Mouse (Mus musculus): ENCODE data around the gene Pafah1b3.
A peak's percentile ranks its signal among the peaks of the same experiment; 100 is the strongest.
"Not testable (repeated sequence)": the region's sequence is repeated elsewhere in the genome, so short reads cannot be mapped to it uniquely, and the experiment has no call there.

The Pafah1b3 gene

GRCm38 (mm10) chr7:25269029-25269428, 28.8 kb downstream of the Pafah1b3 start:
- peak; percentile 57 for DNase-seq (ENCODE audit: low read depth, low spot score)

GRCm38 (mm10) chr7:25268588-25268987, 29.2 kb downstream of the Pafah1b3 start:
- no peak for DNase-seq (ENCODE audit: low read depth, low spot score)

GRCm38 (mm10) chr7:25267751-25268463, 29.9 kb downstream of the Pafah1b3 start:
- DNase-seq (ENCODE audit: low read depth, low spot score) = peak; percentile 100

- DNase-seq (ENCODE audit: low read depth, low spot score) = peak; percentile 100
Observed at GRCm38 (mm10) chr7:25267301-25267750, 30.5 kb downstream of the Pafah1b3 start, which contains the start of gene Cic. Gene Cic, plus strand, starts transcription at chr7:25267704.

DNA sequence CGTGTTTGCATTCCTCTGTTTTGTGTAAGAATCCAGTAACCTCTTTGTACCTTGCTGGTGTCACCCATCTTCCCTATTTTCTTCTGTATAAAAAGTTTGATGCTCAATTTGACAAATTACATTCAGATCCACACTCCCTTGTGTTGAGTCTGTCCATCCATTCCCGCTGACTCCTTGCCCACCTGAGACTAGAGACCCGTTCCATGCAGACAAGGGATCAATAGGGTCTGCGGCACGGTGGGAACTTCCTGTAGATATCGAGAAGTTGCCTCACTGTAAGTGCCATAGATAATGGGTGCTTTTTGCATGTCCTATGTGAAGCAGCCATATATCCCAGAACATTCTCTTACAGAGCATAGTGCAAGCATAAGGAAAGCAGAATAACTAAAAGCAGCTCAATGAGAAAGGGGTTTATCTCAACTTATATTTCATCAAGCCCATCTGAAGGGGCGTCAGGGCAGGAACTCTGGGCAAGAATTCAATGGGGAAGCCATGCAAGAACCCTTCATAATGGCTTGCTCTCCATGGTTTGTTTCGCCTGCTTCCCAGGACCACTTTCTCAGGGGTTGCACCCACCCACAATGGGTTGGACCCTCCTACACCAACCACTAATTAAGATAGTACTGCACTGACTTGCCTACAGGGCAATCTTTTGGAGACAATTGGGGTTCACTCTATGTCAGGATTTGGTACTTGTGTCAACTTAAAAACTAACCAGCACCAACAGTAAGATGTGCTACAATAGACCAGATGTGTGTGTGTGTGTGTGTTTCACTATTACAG, 31.4 kb downstream of the Pafah1b3 start:
- DNase-seq (ENCODE audit: low read depth, low spot score) = no peak

DNA sequence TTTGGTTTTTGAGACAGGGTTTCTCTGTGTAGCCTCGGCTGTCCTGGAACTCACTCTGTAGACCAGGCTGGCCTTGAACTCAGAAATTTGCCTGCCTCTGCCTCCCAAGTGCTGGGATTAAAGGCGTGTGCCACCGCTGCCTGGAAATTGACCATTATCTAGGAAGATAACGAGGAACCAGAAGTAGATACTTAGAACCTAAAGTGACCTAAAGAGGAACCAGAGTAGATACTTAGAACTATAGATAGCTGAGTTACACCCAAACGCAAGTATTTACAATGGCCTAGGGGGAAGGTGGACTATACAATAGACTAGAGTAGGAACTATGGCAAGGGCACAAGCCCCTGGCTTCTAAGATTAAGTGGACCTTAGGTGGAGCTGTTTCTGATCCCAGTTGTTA, 32.0 kb downstream of the Pafah1b3 start:
- not testable (repeated sequence) for DNase-seq (ENCODE audit: low read depth, low spot score)

DNA sequence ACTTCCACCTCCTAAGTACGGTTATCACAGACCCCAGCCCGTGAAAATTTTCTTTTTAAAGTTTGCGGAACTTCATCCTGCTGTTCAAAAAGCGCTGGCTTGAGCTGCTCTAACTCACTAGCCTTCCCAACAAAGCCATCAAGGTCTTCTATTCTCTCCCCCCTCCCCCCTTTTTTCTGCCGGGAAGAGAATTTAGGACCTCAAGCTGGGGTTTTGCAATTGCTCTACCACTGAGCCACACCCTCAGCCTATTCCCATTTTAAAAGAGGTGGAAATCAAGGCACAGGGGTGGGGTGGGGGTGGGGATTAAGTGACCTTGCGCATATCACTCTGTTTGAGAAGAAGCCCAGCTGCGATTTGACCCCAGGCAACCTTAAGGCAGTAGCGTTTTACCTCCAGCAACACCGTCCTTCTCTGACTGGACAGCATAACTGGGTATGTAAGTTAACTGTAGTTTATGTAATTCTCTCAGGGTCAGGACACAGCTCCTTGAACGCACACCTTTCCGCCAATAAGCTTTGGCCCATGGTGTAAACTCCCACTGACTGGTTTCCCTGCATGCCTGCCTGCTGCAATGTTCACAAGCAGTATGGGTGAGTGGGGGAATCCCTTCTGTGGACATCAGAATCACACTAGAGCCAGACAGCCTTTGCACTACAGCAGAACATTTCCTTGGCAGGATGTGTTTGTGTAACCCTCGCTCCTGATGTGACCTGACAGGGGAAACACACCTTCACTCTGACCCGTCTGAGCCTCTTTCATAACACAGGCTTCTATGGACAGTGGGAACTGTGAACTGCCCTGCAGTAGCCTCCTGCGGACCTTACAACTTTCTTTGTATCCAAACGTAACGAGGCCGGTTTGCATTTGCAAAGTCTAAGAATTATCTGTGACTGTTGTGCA, 33.6 kb downstream of the Pafah1b3 start:
- DNase-seq (ENCODE audit: low read depth, low spot score) = no peak

DNA sequence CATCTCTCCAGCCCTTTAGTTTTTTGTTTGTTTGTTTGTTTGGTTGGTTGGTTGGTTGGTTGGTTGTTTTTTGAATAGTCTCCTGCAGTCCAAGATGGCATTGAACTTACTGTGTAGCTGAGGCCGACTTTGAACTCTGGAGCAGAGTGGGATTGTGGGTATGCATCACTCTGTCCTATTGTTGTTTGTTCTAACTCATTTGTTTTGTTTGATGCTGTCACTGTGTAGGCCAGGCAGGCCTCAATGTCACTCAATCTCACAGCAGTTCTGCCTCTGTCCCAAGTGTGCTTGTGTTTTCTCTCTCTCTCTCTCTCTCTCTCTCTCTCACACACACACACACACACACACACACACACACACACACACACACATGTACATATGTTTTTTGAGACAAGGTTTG, 35.9 kb downstream of the Pafah1b3 start:
- DNase-seq (ENCODE audit: low read depth, low spot score) = no peak

DNA sequence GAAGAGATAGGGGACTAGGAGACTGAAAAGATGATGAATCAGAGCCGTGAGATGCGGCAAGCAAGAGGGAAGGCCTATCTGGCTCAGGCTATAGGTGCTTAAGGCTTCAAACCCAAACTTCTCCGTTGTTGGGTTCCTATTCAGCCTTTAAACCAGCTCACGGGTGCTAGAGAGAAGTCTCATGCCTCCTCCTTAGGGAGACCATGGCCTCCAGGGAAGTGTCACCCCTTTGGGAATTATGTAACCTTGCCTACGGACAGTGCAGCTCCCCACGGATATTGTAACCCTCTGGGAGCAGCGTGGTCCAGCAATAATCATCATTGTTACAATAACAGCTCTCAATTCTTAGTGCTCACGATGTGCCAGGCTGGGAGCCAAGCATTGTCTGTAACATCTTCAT, 46.0 kb downstream of the Pafah1b3 start:
- DNase-seq (ENCODE audit: low read depth, low spot score) = no peak

DNA sequence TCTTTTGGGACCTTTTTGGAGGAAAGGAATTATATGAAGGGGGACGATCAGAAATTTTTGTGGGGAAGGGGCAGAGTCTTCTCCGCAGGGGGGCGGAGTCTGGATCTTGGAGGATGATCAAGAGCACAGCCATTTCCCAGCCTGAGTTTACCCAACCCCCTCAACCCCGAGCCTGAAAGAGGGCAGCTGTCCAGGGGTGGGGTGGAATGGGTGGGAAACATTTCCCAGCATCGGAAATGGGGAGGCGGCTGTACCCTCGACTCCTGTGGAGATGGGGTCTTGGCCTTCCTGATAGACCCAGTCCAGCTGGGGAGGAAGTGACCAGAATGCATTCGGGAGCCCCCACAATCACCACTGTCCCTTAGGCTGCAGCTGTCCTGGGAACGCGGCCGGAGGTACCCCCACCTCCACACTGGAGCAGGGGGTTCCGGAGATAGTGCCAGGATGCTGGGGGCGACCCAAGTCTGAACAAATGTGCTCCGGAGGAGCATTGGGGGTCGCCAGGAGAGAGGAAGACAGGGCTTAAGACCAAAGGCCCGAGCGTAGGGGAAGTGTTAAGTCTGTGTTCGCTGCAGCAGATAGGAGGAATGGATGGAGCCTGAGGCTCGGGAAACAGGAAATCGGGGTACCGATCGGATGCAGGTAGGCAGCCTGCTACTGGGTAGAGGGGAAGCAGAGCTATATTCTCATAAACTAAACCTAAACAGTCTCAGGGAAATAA, 46.6 kb downstream of the Pafah1b3 start:
- DNase-seq (ENCODE audit: low read depth, low spot score) = no peak

- DNase-seq (ENCODE audit: low read depth, low spot score) = peak; percentile 94
Observed at GRCm38 (mm10) chr7:25250141-25250972, 47.4 kb downstream of the Pafah1b3 start, which contains the start of gene Erf. Gene Erf, minus strand, starts transcription at chr7:25250761.

- peak; percentile 83 for DNase-seq (ENCODE audit: low read depth, low spot score)
Observed at GRCm38 (mm10) chr7:25249314-25250140, 48.3 kb downstream of the Pafah1b3 start.

DNA sequence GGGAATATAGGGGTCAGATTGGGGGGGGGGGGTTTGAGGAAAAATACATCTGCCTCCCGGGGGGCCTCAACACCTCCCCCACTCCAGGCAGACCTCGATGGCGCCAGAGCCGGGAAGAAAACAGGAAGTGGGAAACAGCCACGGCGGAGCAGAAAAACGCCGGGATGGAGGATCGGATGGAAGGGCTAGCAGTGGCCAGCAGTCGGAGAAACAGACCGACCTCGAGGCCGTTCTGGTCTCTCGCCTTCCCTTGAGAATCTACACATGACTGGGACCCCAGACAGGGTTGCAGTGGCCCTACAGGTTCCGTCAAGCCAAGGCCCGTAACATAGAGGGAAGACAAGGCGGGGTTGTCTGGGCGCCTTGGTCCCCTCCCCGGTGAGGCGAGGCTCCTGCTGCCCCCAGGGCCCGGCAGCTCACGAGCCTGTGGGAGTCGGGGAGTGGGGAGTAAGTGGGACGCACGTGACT, 48.9 kb downstream of the Pafah1b3 start:
- DNase-seq (ENCODE audit: low read depth, low spot score) = no peak

- peak; percentile 16 for DNase-seq (ENCODE audit: low read depth, low spot score)
Observed at GRCm38 (mm10) chr7:25248018-25248647, 49.7 kb downstream of the Pafah1b3 start.

- DNase-seq (ENCODE audit: low read depth, low spot score) = no peak
Observed at GRCm38 (mm10) chr7:25247498-25247897, 50.3 kb downstream of the Pafah1b3 start.

- no peak for DNase-seq (ENCODE audit: low read depth, low spot score)
Observed at GRCm38 (mm10) chr7:25246759-25247137, 51.0 kb downstream of the Pafah1b3 start.

GRCm38 (mm10) chr7:25246079-25246758, 51.6 kb downstream of the Pafah1b3 start:
- no peak for DNase-seq (ENCODE audit: low read depth, low spot score)
